Mouse (Mus musculus) CD4-positive helper T cell, adult 2 months (primary cell): ENCODE measurements at regions not wholly inside any gene's neighbourhood (a gene's known extent, or its start where the extent isn't known, plus 50 kb on each side); places are given as distances from the start of the nearest gene placed in this dataset.

Experiments used
- DNase-seq: peaks from one replicate; pipeline ENCODE4 v3.0.0-alpha.2; 2012; ENCODE audit warnings: low read depth, missing footprints, low spot score

- DNase-seq, result no peak
Observed at GRCm38 (mm10) chr15:65733326-65733725, 718.6 kb upstream of the Gm21961 start.

DNA sequence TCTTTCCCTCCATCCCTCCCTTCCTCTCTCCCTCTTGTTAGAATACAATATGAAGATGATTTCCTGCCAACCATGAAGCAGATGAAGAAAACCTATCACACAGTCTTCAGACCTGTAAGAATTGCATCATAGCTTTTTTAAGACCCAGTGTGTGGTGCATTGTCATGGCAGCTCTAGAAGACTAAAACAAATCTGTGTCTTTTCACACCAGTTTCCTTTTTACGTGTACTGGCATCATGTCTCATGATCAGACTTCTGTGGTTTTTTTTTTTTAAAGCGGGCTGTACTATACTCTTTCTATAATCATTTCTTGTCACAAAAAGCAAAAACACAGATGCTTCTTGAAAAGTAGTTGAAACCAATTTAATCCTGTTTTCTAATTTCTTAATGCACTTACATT, 716.6 kb upstream of the Gm21961 start:
- DNase-seq, result peak; percentile 81

GRCm38 (mm10) chr15:65727061-65727460, 712.4 kb upstream of the Gm21961 start:
- DNase-seq, result peak; percentile 68

- no peak for DNase-seq
Observed at GRCm38 (mm10) chr15:65726271-65726670, 711.6 kb upstream of the Gm21961 start.

- DNase-seq, result peak; percentile 21
Observed at GRCm38 (mm10) chr15:65703559-65703958, 688.9 kb upstream of the Gm21961 start.

DNA sequence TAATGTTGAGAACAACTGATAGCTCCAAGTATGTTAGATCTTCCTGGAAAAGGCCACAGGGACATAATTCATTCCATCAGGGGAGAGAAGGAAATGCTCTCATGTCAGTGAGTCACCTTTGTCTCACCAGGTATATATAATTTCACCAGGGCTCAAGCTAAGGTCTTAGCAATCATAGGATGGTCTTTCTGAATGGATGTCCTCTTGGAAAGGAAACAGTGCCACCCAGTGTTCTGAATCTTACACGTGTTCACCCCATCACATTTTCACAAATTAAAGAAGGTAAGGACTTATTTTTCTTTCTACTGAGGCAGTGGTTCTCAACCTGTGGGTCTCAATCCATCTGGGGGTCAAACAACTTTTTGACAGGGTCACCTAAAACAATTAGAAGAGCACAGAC, 686.8 kb upstream of the Gm21961 start:
- DNase-seq, result no peak

GRCm38 (mm10) chr15:65698596-65698995, 683.9 kb upstream of the Gm21961 start:
- DNase-seq, result no peak
